Mouse (Mus musculus): ENCODE results near the gene Cbl.

Cbl gene

GRCm38 (mm10) chr9:44106182-44106581, 127.7 kb downstream of the Cbl start:
- no peak for DNase-seq (ENCODE audit: low spot score in 2 of 2)

GRCm38 (mm10) chr9:44105781-44106180, 128.1 kb downstream of the Cbl start:
- no peak for DNase-seq (ENCODE audit: low spot score in 2 of 2)

- no peak for DNase-seq (ENCODE audit: low spot score in 2 of 2)
Measured at GRCm38 (mm10) chr9:44104881-44105280, 129.0 kb downstream of the Cbl start.

GRCm38 (mm10) chr9:44101490-44101889, 132.4 kb downstream of the Cbl start, which contains the start of gene Mfrp:
Gene Mfrp, plus strand, starts transcription at chr9:44101729.
- no peak for DNase-seq (ENCODE audit: low spot score in 2 of 2)

GRCm38 (mm10) chr9:44096536-44096935, 137.3 kb downstream of the Cbl start:
- peak in 1 of 2 experiments; percentile 45 for DNase-seq (ENCODE audit: low spot score in 2 of 2)

- DNase-seq (ENCODE audit: low spot score in 2 of 2), result no peak
Measured at GRCm38 (mm10) chr9:44095781-44096180, 138.1 kb downstream of the Cbl start.

GRCm38 (mm10) chr9:44094737-44095136, 139.1 kb downstream of the Cbl start:
- no peak for DNase-seq (ENCODE audit: low spot score in 2 of 2)

GRCm38 (mm10) chr9:44093612-44094503, 140.0 kb downstream of the Cbl start:
- peak; percentile 57 to 74 for DNase-seq (ENCODE audit: low spot score in 2 of 2)
